In genomic region chr2:126192129-126192528, GRCm38 (mm10) we compare ENCODE assay signal across 42 mouse cellular contexts. TPM values are rescaled to one million over a fixed set of nuclear protein-coding genes. Genes with fewer than 3 reads are reported as not detected.
"Had no signal": no experiment of that assay in that cellular context is flagged by ENCODE, and none has a peak within 500 bp of the region (broad histone marks: within the 10 kb centered on the region; RNA-seq: fewer than 3 reads in every experiment).

No protein-coding gene starts in this region.

- H3K27ac ChIP-seq: gastrocnemius, adult 2 months; heart, embryonic 13.5 days; heart, embryonic 15.5 days; hindbrain, embryonic 13.5 days; hindbrain, embryonic 15.5 days; hindbrain, postnatal 0 days; kidney, embryonic 15.5 days; kidney, postnatal 0 days; limb, embryonic 13.5 days; limb, embryonic 15.5 days; liver, embryonic 15.5 days had no signal

- H3K36me3 ChIP-seq: heart, embryonic 13.5 days; heart, embryonic 15.5 days; hindbrain, embryonic 13.5 days; hindbrain, embryonic 15.5 days; kidney, embryonic 15.5 days; limb, embryonic 13.5 days; limb, embryonic 15.5 days; liver, embryonic 15.5 days had no signal

- H3K4me1 ChIP-seq: heart, embryonic 13.5 days; heart, embryonic 15.5 days; hindbrain, embryonic 13.5 days; hindbrain, embryonic 15.5 days; kidney, embryonic 15.5 days; limb, embryonic 13.5 days; limb, embryonic 15.5 days had no signal

- H3K9ac ChIP-seq: heart, embryonic 13.5 days; heart, embryonic 15.5 days; hindbrain, embryonic 13.5 days; hindbrain, embryonic 15.5 days; kidney, embryonic 15.5 days; limb, embryonic 13.5 days; limb, embryonic 15.5 days; liver, embryonic 15.5 days had no signal

- DNase-seq: gastrocnemius, adult 2 months; gastrocnemius, postnatal 10 days; gastrocnemius, postnatal 25 days; heart, adult 18-20 months; heart, postnatal 14 days; heart, postnatal 36 days; kidney, adult 11 months; kidney, adult 2 months; kidney, adult 9 months; kidney, postnatal 14 days; kidney, postnatal 36 days; layer of hippocampus, adult 9-11 months; layer of hippocampus, postnatal 36 days; left cerebral cortex, postnatal 4 days had no signal

- H3K27me3 ChIP-seq: heart, embryonic 13.5 days; heart, embryonic 15.5 days; hindbrain, embryonic 13.5 days; hindbrain, embryonic 15.5 days; kidney, embryonic 15.5 days; limb, embryonic 13.5 days; limb, embryonic 15.5 days; liver, embryonic 15.5 days had no signal

- ATAC-seq: hindbrain, postnatal 0 days; intestine, embryonic 16.5 days had no signal

- H3K4me3 ChIP-seq: gastrocnemius, adult 2 months; heart, embryonic 13.5 days; heart, embryonic 15.5 days; hindbrain, embryonic 13.5 days; hindbrain, embryonic 15.5 days; kidney, embryonic 15.5 days; limb, embryonic 13.5 days; limb, embryonic 15.5 days; liver, embryonic 15.5 days had no signal

- H3K4me2 ChIP-seq: heart, embryonic 11.5 days; heart, embryonic 13.5 days; heart, embryonic 15.5 days; hindbrain, embryonic 13.5 days; hindbrain, embryonic 15.5 days; kidney, embryonic 15.5 days; limb, embryonic 13.5 days; limb, embryonic 15.5 days; liver, embryonic 15.5 days had no signal

- H3K9me3 ChIP-seq: heart, embryonic 13.5 days; heart, embryonic 15.5 days; hindbrain, embryonic 13.5 days; hindbrain, embryonic 15.5 days; kidney, embryonic 15.5 days; limb, embryonic 13.5 days; limb, embryonic 15.5 days; liver, embryonic 15.5 days had no signal

RNA-seq across cellular contexts. Expression of gene Gm17555, which starts 22.8 kb away (rescaled TPM):
- total RNA-seq: gastrocnemius, adult 2 months; gastrocnemius, postnatal 10 days; gastrocnemius, postnatal 25 days; gastrocnemius, postnatal 4 days; granulocyte monocyte progenitor cell, adult 5-6 weeks; heart, adult 18-20 months; heart, postnatal 14 days; heart, postnatal 36 days; hematopoietic stem cell, adult 5-6 weeks; hindbrain, postnatal 0 days; layer of hippocampus, adult 18-20 months; layer of hippocampus, adult 8-10 months; layer of hippocampus, postnatal 14 days; layer of hippocampus, postnatal 36 days; left cerebral cortex, adult 18-20 months; left cerebral cortex, adult 8-10 months; left cerebral cortex, postnatal 10 days; left cerebral cortex, postnatal 25 days; left cerebral cortex, postnatal 4 days had no signal
- polyA plus RNA-seq: frontal cortex, adult 2 months; heart, embryonic 11.5 days; heart, embryonic 13.5 days; heart, embryonic 15.5 days; heart, postnatal 0 days; hindbrain, embryonic 11.5 days; hindbrain, embryonic 13.5 days; hindbrain, embryonic 15.5 days; hindbrain, postnatal 0 days; intestine, embryonic 14.5 days; intestine, embryonic 16.5 days; kidney, adult 2 months; kidney, embryonic 15.5 days; kidney, postnatal 0 days; large intestine, adult 2 months; limb, embryonic 11.5 days; limb, embryonic 13.5 days; limb, embryonic 15.5 days; liver, embryonic 15.5 days had no signal

RNA-seq across cellular contexts. Expression of gene Fam227b, which starts 40.3 kb away (rescaled TPM):
- total RNA-seq: gastrocnemius, adult 2 months; gastrocnemius, postnatal 10 days; gastrocnemius, postnatal 25 days; gastrocnemius, postnatal 4 days; granulocyte monocyte progenitor cell, adult 5-6 weeks; heart, postnatal 14 days; heart, postnatal 36 days; hematopoietic stem cell, adult 5-6 weeks; layer of hippocampus, postnatal 36 days; left cerebral cortex, adult 8-10 months; left cerebral cortex, postnatal 25 days; left cerebral cortex, postnatal 4 days had no signal
- polyA plus RNA-seq: heart, embryonic 13.5 days; heart, embryonic 15.5 days; heart, postnatal 0 days; hindbrain, embryonic 11.5 days; hindbrain, embryonic 13.5 days; hindbrain, embryonic 15.5 days; intestine, embryonic 14.5 days; intestine, embryonic 16.5 days; kidney, adult 2 months; kidney, embryonic 15.5 days; kidney, postnatal 0 days; large intestine, adult 2 months; limb, embryonic 11.5 days; limb, embryonic 13.5 days; limb, embryonic 15.5 days; liver, embryonic 15.5 days had no signal
